Mouse (Mus musculus) heart, adult 9 months (tissue): ENCODE measurements around the gene Zfyve28.

ENCODE experiments used
- DNase-seq, 2 experiments: peaks; one replicate each; pipeline ENCODE4 v3.0.0; 2022; ENCODE audit warnings: low spot score in 2 of 2

The Zfyve28 gene

DNA sequence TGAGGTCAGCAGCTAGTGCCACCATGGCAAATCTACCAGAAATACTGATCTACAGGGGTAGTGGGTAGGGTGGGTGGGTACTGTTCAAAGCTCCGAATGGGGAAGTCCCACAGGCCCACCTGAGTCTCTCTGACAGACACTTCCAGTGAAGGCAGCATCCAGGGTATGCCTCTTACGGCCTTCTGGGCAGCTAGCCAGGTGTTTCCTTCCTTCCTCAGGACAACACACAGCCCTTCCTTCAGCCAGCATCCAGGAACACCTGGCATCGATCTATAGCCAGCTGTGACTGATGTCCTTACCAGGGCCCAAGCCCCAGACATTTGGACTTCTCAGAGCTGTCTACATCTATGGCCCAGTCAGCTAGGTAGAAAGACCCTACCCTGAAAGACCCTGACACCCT lies 105.8 kb downstream of the Zfyve28 start:
- DNase-seq = peak; percentile 37 to 65

DNA sequence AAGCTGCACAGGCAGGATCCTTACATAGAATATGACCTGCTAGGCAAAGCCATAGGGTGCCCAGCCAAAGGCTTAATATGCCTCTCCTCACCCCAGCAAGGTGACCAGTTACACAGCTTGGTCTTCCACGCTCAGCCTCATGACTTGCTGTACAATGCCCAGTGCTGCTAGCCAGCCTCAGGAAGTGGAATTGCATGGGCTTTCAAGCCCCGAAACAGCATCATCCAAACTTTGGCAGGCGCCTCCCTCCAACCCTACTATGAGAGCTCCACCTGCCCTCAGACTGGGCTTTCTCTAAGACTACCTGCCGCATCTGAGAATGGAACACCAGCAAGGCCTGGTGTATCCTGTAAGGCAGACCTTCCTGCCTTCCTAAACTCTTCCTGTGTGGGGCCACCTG lies 110.4 kb downstream of the Zfyve28 start:
- no peak for DNase-seq

DNA sequence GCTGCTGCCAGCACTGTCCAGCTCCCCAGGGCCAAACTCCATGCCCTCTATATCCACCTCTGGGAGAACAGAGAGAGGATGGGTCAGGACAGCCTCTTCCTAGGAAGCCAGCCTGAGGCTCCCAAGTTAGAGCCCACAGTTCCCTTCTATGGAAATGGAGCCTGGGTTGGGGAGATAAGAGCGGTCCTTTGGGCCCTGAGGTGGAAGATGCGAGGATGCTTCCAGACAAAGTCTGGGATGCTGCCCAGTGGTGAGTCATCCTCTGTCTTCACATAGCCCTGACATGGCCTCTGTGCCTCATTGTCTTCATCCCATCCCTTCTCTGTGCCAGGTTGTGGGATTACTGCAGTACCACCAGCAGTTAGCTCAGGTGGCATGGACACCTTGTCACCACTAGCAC lies 111.2 kb downstream of the Zfyve28 start:
- DNase-seq = no peak

DNA sequence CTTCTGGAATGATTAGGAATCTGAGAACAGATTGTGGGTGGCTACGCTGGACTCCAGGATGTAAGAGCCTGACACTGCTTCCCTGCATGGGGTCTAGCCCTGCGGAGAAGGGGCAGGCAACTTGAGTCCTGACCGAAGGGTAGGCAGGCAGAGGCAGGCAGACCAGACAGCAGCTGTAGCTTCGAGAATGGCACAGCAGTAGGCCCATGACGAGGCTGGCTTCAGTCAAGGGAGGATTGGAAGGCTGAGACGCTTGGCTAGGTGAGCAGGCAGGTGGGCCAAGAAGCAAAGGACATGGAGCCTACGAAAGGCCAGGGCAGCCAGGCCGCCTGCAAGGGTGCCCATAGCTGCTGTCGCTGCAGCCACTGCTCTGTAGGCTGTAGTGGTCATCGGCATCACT lies 111.6 kb downstream of the Zfyve28 start:
- no peak for DNase-seq

DNA sequence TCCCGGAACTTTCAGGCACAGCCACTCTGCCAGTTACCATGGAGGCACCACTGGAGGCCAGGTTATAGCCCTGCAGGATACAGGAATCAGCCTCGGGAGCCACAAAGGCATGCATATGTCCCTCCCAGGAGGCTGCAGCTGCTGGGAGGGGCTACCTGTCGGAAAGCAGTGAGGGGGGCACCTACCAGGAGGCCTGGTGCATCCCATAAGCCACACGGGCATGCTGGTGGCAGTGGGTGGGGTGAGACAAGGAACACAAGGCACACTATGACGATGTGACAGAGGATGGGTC lies 112.9 kb downstream of the Zfyve28 start:
- no peak for DNase-seq

DNA sequence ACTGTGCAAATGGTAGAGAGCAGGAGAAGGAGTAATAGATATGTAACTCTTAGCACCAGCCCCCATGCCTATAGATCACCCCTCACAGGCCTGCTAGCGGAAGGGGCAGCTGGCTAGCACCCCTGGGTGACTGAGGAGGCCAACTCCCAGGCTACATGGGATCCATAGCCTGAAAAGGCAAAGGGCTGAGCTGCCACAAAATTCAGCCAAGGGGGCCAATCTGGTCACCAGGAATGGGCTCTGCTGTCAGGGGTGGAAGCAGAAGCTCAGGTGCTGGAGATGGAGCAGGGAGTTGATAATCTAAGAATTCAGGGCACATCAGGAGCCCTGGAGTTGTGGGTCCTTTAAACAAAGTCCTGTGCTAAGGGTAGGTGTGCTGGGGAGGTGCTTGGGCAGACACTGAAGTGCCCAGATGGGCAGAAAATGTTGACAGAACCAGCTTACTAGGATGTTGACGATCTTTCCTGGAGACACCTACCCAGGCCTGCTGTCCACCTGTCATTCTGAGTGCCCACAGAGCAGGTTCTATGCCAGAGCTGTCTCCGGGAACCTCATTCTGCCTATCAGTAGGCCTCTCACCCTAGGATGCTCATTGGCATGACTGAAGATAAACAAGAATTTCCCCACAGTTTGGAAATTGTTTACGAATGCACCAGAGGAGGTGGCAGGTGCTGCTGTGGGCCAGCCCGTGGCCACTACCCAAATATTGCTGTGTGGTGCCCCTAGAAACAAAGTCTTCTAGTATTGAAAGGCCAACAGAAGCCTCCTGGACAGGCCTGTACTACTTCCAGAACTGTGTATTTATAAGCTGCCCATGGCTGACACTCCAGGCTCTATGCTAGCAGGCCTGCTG lies 113.5 kb downstream of the Zfyve28 start:
- DNase-seq = no peak

DNA sequence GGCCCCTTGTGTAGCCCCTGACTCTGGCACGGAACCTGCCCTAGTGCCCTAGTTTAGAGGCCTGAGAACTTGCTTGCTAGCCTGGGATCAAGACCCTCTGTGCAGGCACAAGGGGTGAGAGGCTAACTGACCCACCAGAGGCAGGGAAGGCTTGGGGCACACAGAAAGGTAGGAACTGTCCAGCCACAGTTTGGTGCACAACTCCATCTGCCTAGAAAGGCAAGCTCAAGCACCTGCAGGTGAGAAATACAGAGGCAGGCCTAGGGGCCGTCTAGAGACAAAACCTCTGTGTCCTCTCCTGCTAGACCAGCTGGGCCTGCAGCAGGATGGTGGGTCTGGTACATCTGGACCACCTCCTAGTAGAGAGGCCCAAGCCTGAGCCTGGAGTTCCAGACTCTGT lies 114.2 kb downstream of the Zfyve28 start:
- no peak for DNase-seq

DNA sequence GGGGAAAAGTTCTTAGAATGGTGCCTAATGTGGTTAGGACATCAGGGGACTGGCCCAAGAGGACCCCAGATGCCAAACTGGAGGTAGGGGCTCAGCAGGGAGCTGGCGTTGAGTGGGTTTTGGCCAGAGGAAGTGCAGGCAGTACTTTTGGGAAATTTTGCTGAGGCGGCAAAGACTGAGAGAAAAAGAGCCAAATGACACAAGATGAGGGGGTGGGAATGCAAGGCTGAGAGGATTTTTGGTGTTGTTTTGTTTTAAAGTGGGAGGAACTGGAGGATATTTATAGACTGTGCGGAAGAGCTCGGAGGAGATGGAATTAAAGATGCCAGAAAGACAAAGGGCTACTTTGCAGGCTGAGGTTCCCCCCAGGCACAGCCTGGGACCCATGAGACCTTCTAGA lies 117.5 kb downstream of the Zfyve28 start:
- DNase-seq = no peak

DNA sequence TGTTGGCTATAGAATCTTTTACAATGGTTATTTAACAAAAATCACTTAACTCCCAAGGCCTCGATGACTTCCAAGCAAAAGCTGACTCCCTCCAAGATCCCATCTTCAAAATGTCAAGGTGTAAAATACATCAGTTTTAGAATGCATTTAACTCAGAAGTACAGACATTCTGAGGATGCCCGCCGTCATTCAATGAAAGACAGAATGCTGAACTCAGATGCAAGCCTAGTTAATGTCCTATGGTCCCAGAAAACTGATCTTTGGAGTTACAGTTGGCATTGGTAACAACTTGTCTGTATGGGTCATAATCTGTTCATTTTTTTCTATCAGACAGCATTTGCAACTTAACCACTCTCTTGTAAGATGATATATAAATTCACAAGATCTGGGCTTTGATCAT lies 118.3 kb downstream of the Zfyve28 start:
- DNase-seq = no peak

DNA sequence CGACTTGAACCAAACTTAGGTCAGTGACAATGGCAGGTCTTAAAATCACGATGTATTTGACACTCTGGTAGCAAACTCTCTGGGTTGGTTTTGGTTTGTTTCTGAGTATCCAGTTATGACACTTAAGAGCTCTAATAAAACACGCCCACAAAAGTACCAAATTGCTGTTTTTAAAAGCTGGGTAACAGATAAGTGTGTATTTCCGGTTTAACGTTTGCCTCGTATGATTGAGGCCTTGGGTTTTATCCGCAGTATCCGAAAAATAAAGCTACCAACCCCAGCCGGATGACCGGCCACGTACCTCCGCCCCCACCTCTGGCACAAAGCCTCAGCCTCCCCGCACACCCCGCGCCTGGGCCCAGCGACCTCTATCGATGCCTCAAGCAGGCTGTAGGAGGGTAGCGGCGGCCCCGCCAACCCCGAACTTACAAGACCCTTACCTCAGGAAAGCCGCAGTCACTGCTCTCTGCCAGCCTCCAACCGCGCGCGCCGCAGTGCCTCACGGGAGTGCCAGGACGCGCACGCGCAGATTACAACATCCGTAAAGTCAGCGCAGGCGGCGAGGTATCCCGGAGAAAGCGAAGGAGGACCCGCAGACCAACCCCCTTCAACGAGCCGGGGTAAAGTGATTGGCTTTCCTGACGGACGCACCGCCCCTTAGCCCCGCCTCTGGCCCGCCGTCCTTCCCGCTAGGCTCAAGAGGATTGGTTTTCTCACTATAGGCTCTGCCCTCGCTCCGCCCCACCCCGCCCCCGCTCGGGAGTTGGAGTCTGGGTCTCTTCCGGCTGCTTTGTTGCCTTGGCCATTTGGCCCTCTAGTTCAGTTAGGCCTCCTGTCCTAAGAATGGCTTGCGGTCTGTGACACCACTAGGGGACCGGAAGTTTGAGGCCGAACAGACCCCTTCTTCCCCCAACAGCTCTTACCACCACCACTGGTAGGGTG lies 119.0 kb downstream of the Zfyve28 start, which contains the start of the genes Poln and Haus3:
Poln (minus strand) TSS at position 499 of the 942 bp plus-strand sequence.
Haus3 (minus strand) TSS at position 578 of the 942 bp plus-strand sequence.
- DNase-seq = peak; percentile 97 to 98

DNA sequence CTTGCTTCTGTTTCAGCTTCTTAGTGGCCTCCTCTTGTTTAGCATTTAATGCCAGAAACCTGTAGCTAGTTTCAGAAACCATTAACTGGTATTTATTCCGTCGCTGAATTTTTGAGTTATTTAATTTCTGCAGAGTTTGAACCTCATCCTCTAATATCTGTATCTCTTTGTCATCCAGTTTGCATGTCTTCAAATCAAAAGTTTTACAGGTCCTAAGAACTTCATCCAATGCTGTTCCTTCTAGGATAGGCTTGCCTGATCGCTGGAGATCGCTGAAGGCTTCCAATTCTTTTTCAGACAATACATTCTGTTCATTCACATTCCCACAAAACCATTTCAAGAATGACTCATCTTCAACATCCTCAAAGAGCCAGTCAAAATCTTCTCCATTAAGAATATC lies 120.4 kb downstream of the Zfyve28 start:
- no peak for DNase-seq

DNA sequence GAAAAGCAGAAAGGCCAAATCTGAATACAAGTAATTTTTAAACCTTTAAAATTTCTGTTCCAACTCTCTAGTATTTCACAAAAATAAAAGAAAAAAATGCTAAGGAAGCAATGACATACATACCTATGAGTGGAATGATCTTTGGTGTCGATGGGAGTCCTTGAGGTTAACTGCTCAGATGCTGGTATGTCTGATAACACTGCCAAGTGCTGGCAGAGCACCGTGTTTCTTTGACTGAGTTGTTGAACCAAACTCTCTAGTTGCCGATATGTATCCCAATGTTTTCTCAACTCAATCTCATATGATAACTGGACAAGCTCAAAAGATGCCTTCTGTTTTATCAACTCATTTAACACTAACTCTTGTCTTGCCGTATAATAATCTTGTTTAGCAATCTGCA lies 122.5 kb downstream of the Zfyve28 start:
- no peak for DNase-seq

DNA sequence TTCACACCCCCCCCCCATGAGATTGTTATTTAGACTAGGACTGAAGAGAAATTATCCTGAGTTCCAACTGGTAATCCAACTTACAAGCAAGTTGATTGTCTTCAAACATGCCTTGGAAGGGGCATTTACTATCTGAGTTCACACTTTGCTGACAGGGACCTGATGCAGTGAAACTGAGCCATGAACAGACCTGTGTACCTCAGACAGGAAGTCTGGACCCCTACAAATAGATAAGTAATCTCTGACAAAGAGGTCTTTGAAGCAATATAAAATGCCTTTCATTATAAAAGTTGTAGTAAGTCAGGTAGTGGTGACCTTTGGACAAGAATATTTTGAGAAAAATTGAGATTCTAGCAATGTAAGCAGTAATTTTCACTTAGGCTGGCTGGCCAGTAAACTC lies 139.8 kb downstream of the Zfyve28 start:
- DNase-seq = no peak

DNA sequence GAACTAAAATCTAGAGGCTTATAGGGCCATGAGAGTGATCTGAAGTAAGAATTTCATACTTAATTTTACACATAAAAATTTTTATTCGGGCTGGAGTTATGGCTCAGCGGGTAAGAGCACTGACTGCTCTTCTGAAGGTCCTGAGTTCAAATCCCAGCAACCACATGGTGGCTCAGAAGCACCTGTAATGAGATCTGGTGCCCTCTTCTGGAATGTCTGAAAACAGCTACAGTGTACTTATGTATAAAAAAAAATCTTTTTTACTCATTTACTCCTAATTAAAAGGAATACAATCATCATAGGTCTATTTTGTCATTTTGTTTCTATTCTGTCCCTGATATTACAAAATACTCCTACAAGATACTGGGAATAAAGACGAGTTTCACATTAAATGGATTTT lies 140.7 kb downstream of the Zfyve28 start:
- no peak for DNase-seq
